Mouse (Mus musculus) heart, adult 2 months (tissue): ENCODE results near the gene Tmem11.

Experiments
- CTCF ChIP-seq: fragments of 200-600 bp; IDR thresholded peaks from 2 replicates; pipeline ENCODE4 v1.8.1; 2022; ENCODE audit warnings: antibody characterized with exemption, mild to moderate bottlenecking, moderate library complexity
- EP300 ChIP-seq: fragments of 200-500 bp; IDR thresholded peaks from 2 replicates; pipeline ENCODE4 v1.6.1; 2011; ENCODE audit warnings: low read depth, low read length, control low read depth; ENCODE audit not compliant: insufficient read depth
- POLR2A ChIP-seq: fragments of 200-500 bp; IDR thresholded peaks from 2 replicates; pipeline ENCODE4 v1.6.1; 2011; ENCODE audit warnings: mild to moderate bottlenecking, low read depth, low read length, control low read depth; ENCODE audit not compliant: insufficient read depth

- TF ChIP-seq EP300 (no peak), CTCF (no peak), POLR2A (no peak)
Observed at GRCm38 (mm10) chr11:60912525-60912973, 33.5 kb upstream of the Tmem11 start.
